Mouse (Mus musculus): ENCODE data around the gene Tmem120b.

GRCm38 (mm10) chr5:123139722-123140627, 71.8 kb downstream of the Tmem120b start:
- TF ChIP-seq POLR2A (IDR thresholded peaks at IDR 0.05; ENCODE audit: extremely low read depth, insufficient read depth, low read length) = no peak
- no peak for TF ChIP-seq CTCF (IDR thresholded peaks at IDR 0.05; ENCODE audit: low read depth, low read length)
